Mouse (Mus musculus): ENCODE results near the gene Gypa. TPM values are rescaled to one million over a fixed set of nuclear protein-coding genes. Genes with fewer than 3 reads are reported as not detected.
A peak's percentile ranks its signal among the peaks of the same experiment; 100 is the strongest.

Gypa gene
- total RNA-seq, 2 experiments from 2014 or later = 1,875 to 2,202 TPM

GRCm38 (mm10) chr8:80526382-80527355 lies 33.1 kb downstream of the Gypa start:
- ATAC-seq (replicated peaks; ENCODE audit: low FRiP score, poor library complexity, severe bottlenecking) = peak; percentile 64; the same call in 1 of the 2 replicates

- ATAC-seq (replicated peaks; ENCODE audit: low FRiP score, poor library complexity, severe bottlenecking) = no peak
Observed at GRCm38 (mm10) chr8:80541836-80542235, 48.3 kb downstream of the Gypa start.

GRCm38 (mm10) chr8:80550436-80550835 lies 56.9 kb downstream of the Gypa start:
- ATAC-seq (replicated peaks; ENCODE audit: low FRiP score, poor library complexity, severe bottlenecking) = no peak

GRCm38 (mm10) chr8:80551303-80551702 lies 57.7 kb downstream of the Gypa start:
- ATAC-seq (replicated peaks; ENCODE audit: low FRiP score, poor library complexity, severe bottlenecking) = peak; percentile 94

- no peak for ATAC-seq (replicated peaks; ENCODE audit: low FRiP score, poor library complexity, severe bottlenecking)
Observed at GRCm38 (mm10) chr8:80554991-80555390, 61.4 kb downstream of the Gypa start.

Other genes starting within 250 kb of the Gypa start
- not detected in 2 replicates for gene Frem3, start 117.3 kb downstream of the Gypa start, total RNA-seq (2015; ENCODE audit: low replicate concordance)
- not detected in 2 replicates for gene Frem3, start 117.3 kb downstream of the Gypa start, total RNA-seq (2017; ENCODE audit: low replicate concordance)
- gene Smarca5, start 245.7 kb downstream of the Gypa start, total RNA-seq (2015; ENCODE audit: low replicate concordance) = 96.9 and 107 TPM in 2 replicates
- gene Smarca5, start 245.7 kb downstream of the Gypa start, total RNA-seq (2017; ENCODE audit: low replicate concordance) = 205 and 231 TPM in 2 replicates